Mouse (Mus musculus) small intestine, adult 2 months (tissue): ENCODE measurements at regions not wholly inside any gene's neighbourhood (a gene's known extent, or its start where the extent isn't known, plus 50 kb on each side); places are given as distances from the start of the nearest gene placed in this dataset.

Experiments used
- CTCF ChIP-seq: fragments of 200-500 bp; IDR thresholded peaks from 2 replicates; pipeline ENCODE4 v1.5.1; 2012; ENCODE audit warnings: low read depth, mild to moderate bottlenecking, control low read depth, inconsistent platforms, low read length, moderate library complexity, mixed read lengths; ENCODE audit not compliant: insufficient replicate concordance, insufficient read length; ENCODE audit errors: extremely low read depth
- POLR2A ChIP-seq: fragments of 200-500 bp; IDR thresholded peaks from 2 replicates; pipeline ENCODE4 v1.6.1; 2012; ENCODE audit warnings: low read depth, mild to moderate bottlenecking, control low read depth, inconsistent platforms, low read length, moderate library complexity

- no peak for TF ChIP-seq CTCF
- TF ChIP-seq POLR2A = no peak
Measured at GRCm38 (mm10) chr8:103173313-103173712, 387.9 kb upstream of the Cdh11 start.
